Mouse (Mus musculus): Measurements from ENCODE around the gene Zfp541. TPM values are rescaled to one million over a fixed set of nuclear protein-coding genes. Genes with fewer than 3 reads are reported as not detected.

Zfp541 gene
- polyA plus RNA-seq, 1 experiment from 2014 or later, result 0.03 TPM

DNA sequence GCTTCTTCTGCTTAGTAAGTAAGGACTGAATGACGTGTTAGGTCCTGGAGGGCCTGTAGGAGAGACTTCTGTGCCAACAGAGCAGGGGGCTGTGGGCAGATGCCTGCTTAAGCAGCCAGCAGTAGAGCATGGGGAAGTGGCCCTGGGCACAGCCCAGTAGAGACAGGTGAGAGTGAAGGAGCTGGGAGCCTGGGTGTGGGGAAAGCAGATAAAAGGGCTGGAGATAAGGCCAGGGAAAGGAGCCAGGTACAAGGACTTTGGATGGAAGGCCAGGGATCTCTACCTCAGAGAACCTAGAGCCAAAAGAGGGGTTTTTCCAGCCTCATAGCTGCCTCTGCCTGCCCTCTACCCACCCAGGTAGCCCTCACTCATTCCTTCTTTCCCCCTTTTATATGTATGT lies 28.6 kb upstream of the Zfp541 start:
- peak; percentile 91 for ATAC-seq
- H3K36me3 ChIP-seq, result 0 out of 2 replicates have a peak, but pooled peaks cover 4% of the 10 kb centered on the region
- no peak overlapping the region for H3K4me2 ChIP-seq (replicated peaks)
- WGBS, result 84% methylated on average over 1 of the region's 1 CpGs
- peaks cover 16% of the 10 kb centered on the region; the same call in 1 of the 2 replicates for H3K4me1 ChIP-seq (replicated peaks)
- no peak overlapping the region for H3K9ac ChIP-seq
- H3K27me3 ChIP-seq (replicated peaks), result no peaks in the 10 kb centered on the region
- H3K4me3 ChIP-seq (replicated peaks), result no peak overlapping the region
- no peak overlapping the region for H3K27ac ChIP-seq
- H3K9me3 ChIP-seq, result no peaks in the 10 kb centered on the region

DNA sequence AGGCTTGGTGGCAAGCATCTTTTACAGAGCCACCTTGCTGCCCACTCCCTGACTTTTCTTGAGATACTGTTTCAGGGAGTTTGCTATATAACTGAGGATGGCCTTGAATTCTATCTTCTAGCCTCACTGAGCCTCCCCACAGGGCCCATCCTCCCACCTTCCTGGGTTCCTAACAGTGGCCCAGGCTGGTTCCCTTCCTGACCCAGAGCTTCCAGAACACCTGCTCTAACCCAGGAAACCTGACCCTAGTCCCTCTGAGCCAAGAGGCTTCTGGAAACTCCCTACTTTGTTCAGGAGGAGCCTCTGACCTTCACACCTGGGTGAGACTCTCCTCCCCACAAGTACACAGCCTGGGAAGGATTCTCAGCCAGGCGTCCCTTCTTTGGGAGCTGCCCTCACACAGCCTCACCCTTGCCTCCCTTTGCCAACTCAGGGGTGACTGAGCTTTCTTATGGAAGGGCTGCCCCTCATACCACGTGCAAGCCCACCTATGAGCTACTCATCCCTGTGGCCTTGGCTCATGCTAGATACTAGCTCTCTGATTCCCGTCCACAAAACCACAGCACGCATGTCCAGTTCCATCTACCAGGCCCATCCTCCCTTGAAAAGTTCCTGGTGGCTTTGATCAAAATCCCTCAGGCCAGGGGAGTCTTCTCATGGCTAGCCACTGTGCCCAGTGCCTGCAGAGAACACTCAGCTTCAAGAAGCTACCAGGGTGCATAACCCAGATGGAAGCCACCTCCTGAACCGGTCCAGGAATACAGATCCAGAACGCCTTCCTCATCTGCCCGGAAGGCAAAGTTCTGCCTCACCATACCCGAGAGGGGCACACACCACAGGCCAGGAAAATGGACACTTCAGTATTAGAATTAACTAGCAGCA lies 27.8 kb upstream of the Zfp541 start:
- Histone ChIP-seq H3K4me3 (replicated peaks) (no peak overlapping the region), H3K9me3 (no peaks in the 10 kb centered on the region), H3K27ac (no peak overlapping the region), H3K27me3 (replicated peaks) (no peaks in the 10 kb centered on the region), H3K4me2 (replicated peaks) (no peak overlapping the region), H3K36me3 (0 out of 2 replicates have a peak, but pooled peaks cover 4% of the 10 kb centered on the region), H3K4me1 (replicated peaks) (peaks cover 16% of the 10 kb centered on the region; the same call in 1 of the 2 replicates), H3K9ac (no peak overlapping the region)
- 87% methylated on average over 8 of the region's 8 CpGs for WGBS
- peak; percentile 52 for ATAC-seq

DNA sequence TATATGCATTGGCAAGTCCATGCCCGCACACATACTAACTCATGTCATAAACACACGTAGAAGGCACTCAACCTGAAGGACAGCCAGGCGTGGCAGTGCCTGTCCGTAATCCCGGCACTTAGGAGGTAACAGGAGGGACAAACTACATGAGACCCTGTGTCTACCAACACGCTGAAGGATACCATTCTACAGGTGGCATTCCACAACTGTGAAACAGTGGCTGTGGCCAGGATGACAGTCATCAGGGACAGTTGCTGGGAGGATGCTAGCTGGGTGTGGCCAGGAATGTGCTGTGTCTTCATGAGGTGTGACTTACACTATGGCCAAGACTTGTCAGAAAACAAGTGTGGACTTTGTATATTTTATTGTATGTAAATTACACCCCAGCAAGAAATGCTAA lies 24.6 kb upstream of the Zfp541 start:
- WGBS, result 86% methylated on average over 6 of the region's 6 CpGs
- Histone ChIP-seq H3K4me3 (replicated peaks) (no peak overlapping the region), H3K4me2 (replicated peaks) (no peak overlapping the region), H3K36me3 (no peaks in the 10 kb centered on the region), H3K27me3 (replicated peaks) (no peaks in the 10 kb centered on the region), H3K9me3 (no peaks in the 10 kb centered on the region), H3K9ac (no peak overlapping the region), H3K4me1 (replicated peaks) (peaks cover 11% of the 10 kb centered on the region; the same call in 1 of the 2 replicates), H3K27ac (no peak overlapping the region)
- no peak for ATAC-seq

DNA sequence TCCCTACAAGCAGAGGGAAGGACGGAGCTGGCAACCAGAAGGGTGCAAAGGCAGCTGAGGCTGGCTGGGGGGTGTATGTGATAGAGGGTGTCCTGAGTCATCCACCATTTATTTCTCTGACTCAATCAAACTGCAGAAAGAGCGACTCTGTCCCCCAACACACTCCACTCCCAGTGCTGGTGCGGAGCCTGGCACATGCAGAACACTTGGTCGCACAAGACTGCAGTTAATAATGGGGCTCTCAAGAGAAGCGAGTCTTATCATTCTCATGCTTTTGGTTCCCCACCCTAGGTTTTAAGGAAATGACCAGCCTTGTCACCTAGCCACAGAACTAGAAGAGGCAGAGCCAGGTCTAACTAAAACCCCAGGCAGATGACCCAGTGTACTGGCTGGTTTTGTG lies 22.3 kb upstream of the Zfp541 start:
- no peak overlapping the region for H3K4me2 ChIP-seq (replicated peaks)

DNA sequence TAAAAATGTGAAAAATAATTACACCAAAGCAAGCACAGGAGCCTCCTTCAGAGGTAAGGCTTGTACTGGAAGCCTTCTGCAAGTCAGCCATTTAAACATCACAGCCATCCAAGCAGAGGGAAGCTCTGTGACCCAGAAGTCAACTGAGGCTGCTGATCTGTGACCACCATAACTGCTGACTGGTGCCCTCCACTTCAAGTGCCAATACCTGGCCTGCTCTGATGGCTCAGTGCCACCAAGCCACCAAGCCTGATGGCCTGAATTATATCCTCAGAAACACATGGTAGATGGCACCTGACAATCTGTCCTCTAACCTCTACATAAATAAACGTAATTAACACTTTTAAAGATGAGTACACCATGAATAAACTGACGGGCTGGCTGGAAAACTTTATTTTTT lies 20.4 kb upstream of the Zfp541 start:
- no peak for ATAC-seq
- no peak overlapping the region for H3K27ac ChIP-seq
- H3K36me3 ChIP-seq, result no peaks in the 10 kb centered on the region
- no peak overlapping the region for H3K9ac ChIP-seq
- H3K27me3 ChIP-seq (replicated peaks), result no peaks in the 10 kb centered on the region
- no peak overlapping the region for H3K4me2 ChIP-seq (replicated peaks)
- peaks cover 20% of the 10 kb centered on the region; the same call in 1 of the 2 replicates for H3K4me1 ChIP-seq (replicated peaks)
- H3K9me3 ChIP-seq, result no peaks in the 10 kb centered on the region
- 86% methylated on average over 2 of the region's 2 CpGs for WGBS
- no peak overlapping the region for H3K4me3 ChIP-seq (replicated peaks)

More for the DNA sequence above, 22.3 kb upstream of the Zfp541 start:
- Histone ChIP-seq H3K36me3 (no peaks in the 10 kb centered on the region), H3K9ac (no peak overlapping the region), H3K9me3 (no peaks in the 10 kb centered on the region), H3K4me1 (replicated peaks) (peaks cover 4% of the 10 kb centered on the region; the same call in 1 of the 2 replicates), H3K27me3 (replicated peaks) (no peaks in the 10 kb centered on the region), H3K27ac (no peak overlapping the region), H3K4me3 (replicated peaks) (no peak overlapping the region)
- no peak for ATAC-seq
- 90% methylated on average over 5 of the region's 5 CpGs for WGBS

DNA sequence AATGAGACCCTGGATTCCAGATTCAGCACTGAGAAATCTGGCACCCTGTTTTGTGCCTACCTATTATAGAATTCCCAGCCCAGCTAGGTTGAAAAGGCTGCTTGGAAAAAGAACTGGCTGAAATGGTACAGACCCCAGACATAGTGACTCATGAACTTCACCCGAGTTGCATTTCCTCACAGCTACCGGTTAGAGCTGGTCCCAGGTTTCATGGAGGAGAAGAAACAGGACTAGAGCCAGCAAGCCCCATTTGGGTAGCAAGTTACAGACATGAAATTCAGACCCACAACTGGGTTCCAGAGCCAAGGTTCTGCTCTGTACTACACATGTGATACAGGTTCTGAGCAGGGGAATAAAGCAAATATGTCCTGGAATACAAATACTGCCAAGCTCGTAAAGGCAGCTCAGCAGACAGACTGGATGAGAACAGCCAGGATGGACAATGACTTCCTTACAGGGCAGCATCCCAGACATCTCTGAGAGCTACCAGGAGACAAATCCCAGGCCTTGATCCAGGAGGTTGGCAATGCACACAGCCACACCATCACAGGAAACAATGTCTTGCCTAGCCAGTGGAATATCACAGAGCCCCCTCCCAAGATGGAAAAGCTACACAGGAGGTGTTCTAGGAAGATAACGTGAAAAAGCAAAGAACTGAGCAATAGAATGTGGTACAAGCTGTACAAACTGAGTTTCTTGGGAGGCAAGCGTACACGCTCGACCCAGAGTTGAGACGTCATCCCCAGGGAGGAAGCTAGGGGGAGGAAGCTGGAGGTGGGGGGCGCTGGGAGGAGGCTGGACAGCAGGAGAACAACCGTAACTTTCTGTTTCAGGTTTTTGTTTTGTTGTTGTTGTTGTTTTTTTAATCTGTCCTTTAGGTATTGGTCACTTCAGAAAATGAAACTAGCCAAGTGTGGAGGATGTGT lies 18.5 kb upstream of the Zfp541 start:
- Histone ChIP-seq H3K27me3 (replicated peaks) (no peaks in the 10 kb centered on the region), H3K4me3 (replicated peaks) (no peak overlapping the region), H3K9me3 (no peaks in the 10 kb centered on the region), H3K36me3 (no peaks in the 10 kb centered on the region), H3K27ac (no peak overlapping the region), H3K4me2 (replicated peaks) (no peak overlapping the region), H3K4me1 (replicated peaks) (peaks cover 16% of the 10 kb centered on the region; the same call in 1 of the 2 replicates), H3K9ac (no peak overlapping the region)
- WGBS, result 69% methylated on average over 10 of the region's 10 CpGs
- no peak for ATAC-seq

DNA sequence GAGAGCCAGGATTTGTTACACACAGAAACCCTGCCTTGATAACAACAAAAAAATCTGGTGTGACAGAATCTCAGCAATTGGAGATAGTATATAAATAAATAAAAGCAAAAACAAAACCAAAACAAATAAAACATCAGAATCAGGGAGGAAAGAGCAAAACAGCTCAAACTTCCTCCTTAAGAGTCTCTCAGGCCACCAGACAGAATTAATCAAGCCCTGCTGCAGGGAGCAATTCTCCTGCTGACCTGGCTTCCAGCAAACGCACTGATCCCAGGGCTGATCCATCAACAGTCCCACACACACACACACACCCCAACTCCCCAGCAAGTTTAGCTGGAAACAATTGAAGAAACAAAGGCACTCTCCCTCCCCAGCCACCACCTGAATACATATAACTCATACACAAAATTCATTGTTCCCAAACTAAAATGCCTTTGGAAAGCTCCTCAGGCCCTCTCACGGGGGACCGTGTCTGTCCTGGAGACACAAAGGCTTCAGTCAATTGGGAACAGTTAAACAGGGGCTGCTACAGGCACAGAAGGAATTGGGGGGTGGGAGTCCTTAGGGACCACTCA lies 17.7 kb upstream of the Zfp541 start:
- no peak overlapping the region for H3K9ac ChIP-seq
- WGBS, result 44% methylated on average over 3 of the region's 3 CpGs
- no peaks in the 10 kb centered on the region for H3K27me3 ChIP-seq (replicated peaks)
- peaks cover 16% of the 10 kb centered on the region; the same call in 1 of the 2 replicates for H3K4me1 ChIP-seq (replicated peaks)
- no peak overlapping the region for H3K4me2 ChIP-seq (replicated peaks)
- no peaks in the 10 kb centered on the region for H3K9me3 ChIP-seq
- no peak overlapping the region for H3K4me3 ChIP-seq (replicated peaks)
- no peak overlapping the region for H3K27ac ChIP-seq
- H3K36me3 ChIP-seq, result no peaks in the 10 kb centered on the region
- no peak for ATAC-seq

DNA sequence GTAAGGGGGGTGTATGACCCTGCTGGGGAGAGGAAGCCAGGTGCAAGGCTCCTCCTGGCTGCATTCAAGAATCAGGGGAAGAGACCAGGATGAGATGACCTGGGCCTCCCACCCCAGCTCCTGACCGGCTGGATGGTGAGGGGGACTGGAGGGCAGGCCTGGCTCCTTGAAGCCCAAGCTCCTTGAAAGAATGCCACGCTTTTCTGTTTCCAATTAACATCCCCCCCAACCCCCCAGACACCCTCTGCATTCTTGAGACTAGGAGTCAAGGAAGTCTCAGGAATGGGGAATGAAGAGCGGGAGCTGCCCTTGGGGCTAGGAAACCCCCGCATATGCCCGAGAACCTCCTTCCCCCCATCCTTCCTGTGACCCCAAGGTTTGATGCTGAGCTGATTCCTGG lies 17.1 kb upstream of the Zfp541 start:
- no peak for ATAC-seq
- H3K4me3 ChIP-seq (replicated peaks), result no peak overlapping the region
- H3K27ac ChIP-seq, result no peak overlapping the region

DNA sequence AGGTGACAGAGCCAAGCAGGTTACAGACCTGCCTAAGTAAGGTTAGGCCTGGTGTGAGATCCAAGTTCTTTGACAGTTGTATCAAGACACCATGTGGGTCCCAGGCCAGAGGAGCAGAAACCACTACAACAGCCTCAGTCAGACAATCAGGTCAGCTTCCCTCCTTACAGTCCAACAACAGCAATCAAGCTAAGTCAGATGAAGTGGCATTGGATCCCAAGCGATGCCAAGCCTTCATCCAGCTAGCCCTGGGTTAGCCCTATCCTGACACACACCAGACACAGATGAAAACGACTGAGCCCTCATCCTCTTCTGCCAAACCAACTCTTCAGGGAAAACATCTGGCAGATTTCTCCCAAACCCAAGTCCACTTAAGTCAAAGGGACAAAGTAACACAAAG lies 16.1 kb upstream of the Zfp541 start:
- Histone ChIP-seq H3K9me3 (no peaks in the 10 kb centered on the region), H3K36me3 (no peaks in the 10 kb centered on the region), H3K4me2 (replicated peaks) (peak overlapping the region; percentile 82), H3K4me3 (replicated peaks) (peak overlapping the region; percentile 81; the same call in 1 of the 2 replicates), H3K4me1 (replicated peaks) (peaks cover 16% of the 10 kb centered on the region; the same call in 1 of the 2 replicates), H3K9ac (peak overlapping the region; percentile 93; the same call in 1 of the 2 replicates), H3K27ac (0 out of 2 replicates have a peak overlapping the region, but pooled peaks have one; percentile 9), H3K27me3 (replicated peaks) (no peaks in the 10 kb centered on the region)
- WGBS, result 50% methylated on average over 2 of the region's 2 CpGs
- ATAC-seq, result no peak

More for the DNA sequence above, 17.1 kb upstream of the Zfp541 start:
- H3K9me3 ChIP-seq, result no peaks in the 10 kb centered on the region
- no peaks in the 10 kb centered on the region for H3K27me3 ChIP-seq (replicated peaks)
- H3K9ac ChIP-seq, result no peak overlapping the region
- 43% methylated on average over 5 of the region's 5 CpGs for WGBS
- 0 out of 2 replicates have a peak overlapping the region, but pooled peaks have one; percentile 15 for H3K4me2 ChIP-seq (replicated peaks)
- peaks cover 16% of the 10 kb centered on the region; the same call in 1 of the 2 replicates for H3K4me1 ChIP-seq (replicated peaks)
- no peaks in the 10 kb centered on the region for H3K36me3 ChIP-seq

DNA sequence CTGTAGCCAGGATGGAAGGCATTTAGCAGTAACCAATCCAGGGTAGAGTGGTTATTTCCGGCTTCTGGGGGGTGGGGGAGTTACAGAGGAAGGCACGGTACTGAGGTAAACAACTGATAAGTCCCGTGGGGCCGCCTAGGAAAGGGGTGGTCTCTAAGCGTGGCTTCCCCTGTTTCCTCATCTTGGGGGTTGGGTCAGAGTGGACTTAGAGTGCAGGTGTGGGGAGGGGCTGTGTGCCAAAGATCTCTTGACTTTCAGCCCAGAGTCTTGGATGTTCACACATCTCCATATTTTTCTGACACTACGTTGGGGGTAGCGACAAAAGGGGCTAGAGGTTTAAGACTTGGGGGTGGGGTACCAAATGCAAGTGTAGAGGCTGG lies 15.5 kb upstream of the Zfp541 start:
- Histone ChIP-seq H3K9me3 (no peaks in the 10 kb centered on the region), H3K4me2 (replicated peaks) (peak overlapping the region; percentile 82), H3K9ac (peak overlapping the region; percentile 93), H3K27me3 (replicated peaks) (no peaks in the 10 kb centered on the region), H3K4me3 (replicated peaks) (peak overlapping the region; percentile 81), H3K27ac (peak overlapping the region; percentile 95), H3K36me3 (no peaks in the 10 kb centered on the region), H3K4me1 (replicated peaks) (peaks cover 16% of the 10 kb centered on the region; the same call in 1 of the 2 replicates)
- peak; percentile 45 for ATAC-seq
- 0% methylated on average over 7 of the region's 7 CpGs for WGBS

DNA sequence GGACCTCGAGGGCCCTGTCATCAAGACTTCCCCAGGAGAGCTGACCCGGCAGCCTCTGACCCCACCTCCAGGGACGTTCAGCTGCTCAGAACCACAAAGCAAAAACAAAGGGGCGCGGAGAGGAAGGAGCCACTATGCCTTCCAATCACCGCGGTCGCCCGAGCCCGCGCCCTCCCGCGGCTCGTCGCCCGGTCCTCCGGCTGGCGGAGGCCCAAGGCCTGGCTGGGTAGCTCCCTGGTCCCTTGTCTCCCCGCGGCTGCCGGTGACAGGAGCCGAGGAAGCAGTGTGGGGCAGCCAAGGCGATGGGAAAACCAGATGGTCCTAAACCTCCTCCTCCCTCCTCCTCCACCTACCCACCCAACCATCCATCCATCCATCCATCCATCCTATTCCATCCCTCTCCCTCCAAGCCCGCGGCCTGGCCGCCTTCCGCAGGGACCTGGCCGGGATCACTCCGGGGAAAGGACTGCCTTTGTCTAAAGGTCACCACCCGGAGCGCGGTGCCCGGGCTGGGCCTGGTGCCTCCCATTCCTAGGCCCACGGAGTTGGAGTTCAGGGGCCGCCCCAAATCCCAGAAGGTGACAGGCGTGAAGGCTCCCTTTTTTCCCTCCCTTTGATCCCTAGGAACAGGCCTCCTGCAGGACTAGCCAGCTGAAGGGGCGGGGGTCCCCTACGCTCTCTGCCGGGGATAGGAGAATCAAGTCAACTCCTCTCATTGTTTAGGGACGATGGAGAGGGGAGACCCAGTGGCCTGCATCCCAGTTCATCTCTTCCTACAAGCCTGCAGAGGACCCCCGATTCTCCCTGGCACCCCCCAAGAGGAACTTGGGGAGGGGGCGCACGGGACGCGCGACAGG lies 14.9 kb upstream of the Zfp541 start:
- under 1% methylated on average over 46 of the region's 46 CpGs for WGBS
- Histone ChIP-seq H3K4me2 (replicated peaks) (peak overlapping the region; percentile 82), H3K27me3 (replicated peaks) (no peaks in the 10 kb centered on the region), H3K9me3 (no peaks in the 10 kb centered on the region), H3K27ac (peak overlapping the region; percentile 95), H3K4me1 (replicated peaks) (peaks cover 18% of the 10 kb centered on the region; the same call in 1 of the 2 replicates), H3K36me3 (no peaks in the 10 kb centered on the region), H3K4me3 (replicated peaks) (peak overlapping the region; percentile 81), H3K9ac (peak overlapping the region; percentile 93)
- peak; percentile 22 for ATAC-seq
